Mouse (Mus musculus) cortical plate, adult 2 months (tissue): Measurements from ENCODE around the gene Stum. TPM values are rescaled to one million over a fixed set of nuclear protein-coding genes. Genes with fewer than 3 reads are reported as not detected.
A peak's percentile ranks its signal among the peaks of the same experiment; 100 is the strongest.
"Not testable (repeated sequence)": the region's sequence is repeated elsewhere in the genome, so short reads cannot be mapped to it uniquely, and the experiment has no call there.

ENCODE experiments used
- H3K27ac ChIP-seq: fragments of 200-500 bp; 2 replicates; pipeline ENCODE4 v1.5.1; 2012; ENCODE audit warnings: low read length, control low read depth, inconsistent platforms; ENCODE audit not compliant: insufficient read depth
- H3K4me1 ChIP-seq: fragments of 200-500 bp; 2 replicates; pipeline ENCODE4 v1.6.1; 2011; ENCODE audit warnings: low read length; ENCODE audit not compliant: control insufficient read depth, insufficient read depth
- H3K4me3 ChIP-seq: fragments of 200-500 bp; 2 replicates; pipeline ENCODE4 v1.5.1; 2011; ENCODE audit warnings: mild to moderate bottlenecking, low read length, control low read depth; ENCODE audit not compliant: insufficient read depth
- CTCF ChIP-seq: fragments of 200-500 bp; IDR thresholded peaks from 2 replicates; pipeline ENCODE4 v1.5.1; 2011; ENCODE audit warnings: mild to moderate bottlenecking, control low read depth, low read length; ENCODE audit not compliant: insufficient read depth; ENCODE audit errors: extremely low read depth
- POLR2A ChIP-seq: fragments of 200-500 bp; IDR thresholded peaks from 2 replicates; pipeline ENCODE4 v1.6.1; 2011; ENCODE audit warnings: mild to moderate bottlenecking, low read length, control low read depth; ENCODE audit not compliant: insufficient read depth; ENCODE audit errors: extremely low read depth
- polyA plus RNA-seq: library from polyadenylated mRNA; depleted of rRNA; stranded (reverse); fragments of >200 nt; gene quantifications from 2 replicates; pipeline ENCODE4 v1.2.3, GENCODE M21; 2012

Gene Stum
- polyA plus RNA-seq, 1 experiment: 93.7 TPM

DNA sequence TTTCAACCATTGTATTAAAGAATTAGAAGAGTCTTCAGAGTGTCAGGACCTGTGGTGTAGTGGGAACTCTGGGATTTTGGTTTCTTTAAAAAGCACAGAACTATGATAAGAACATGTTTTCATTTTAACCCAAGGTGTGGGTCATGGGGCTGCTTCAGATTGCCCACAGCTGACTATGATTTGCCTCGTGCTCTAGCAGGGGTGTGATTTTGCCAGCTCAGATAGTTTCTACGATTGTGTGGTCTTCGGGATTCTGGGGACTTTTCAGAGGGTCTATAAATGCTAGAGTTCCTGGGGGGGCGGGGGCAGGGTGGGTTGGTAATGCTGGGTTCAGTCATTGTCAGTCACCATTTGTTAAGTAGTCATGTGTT is 91.7 kb downstream of the Stum start:
- no peak overlapping the region for H3K4me3 ChIP-seq
- 0 out of 2 replicates have a peak, but pooled peaks cover 3% of the 10 kb centered on the region for H3K4me1 ChIP-seq
- no peak overlapping the region for H3K27ac ChIP-seq
- TF ChIP-seq CTCF (no peak), POLR2A (no peak)

DNA sequence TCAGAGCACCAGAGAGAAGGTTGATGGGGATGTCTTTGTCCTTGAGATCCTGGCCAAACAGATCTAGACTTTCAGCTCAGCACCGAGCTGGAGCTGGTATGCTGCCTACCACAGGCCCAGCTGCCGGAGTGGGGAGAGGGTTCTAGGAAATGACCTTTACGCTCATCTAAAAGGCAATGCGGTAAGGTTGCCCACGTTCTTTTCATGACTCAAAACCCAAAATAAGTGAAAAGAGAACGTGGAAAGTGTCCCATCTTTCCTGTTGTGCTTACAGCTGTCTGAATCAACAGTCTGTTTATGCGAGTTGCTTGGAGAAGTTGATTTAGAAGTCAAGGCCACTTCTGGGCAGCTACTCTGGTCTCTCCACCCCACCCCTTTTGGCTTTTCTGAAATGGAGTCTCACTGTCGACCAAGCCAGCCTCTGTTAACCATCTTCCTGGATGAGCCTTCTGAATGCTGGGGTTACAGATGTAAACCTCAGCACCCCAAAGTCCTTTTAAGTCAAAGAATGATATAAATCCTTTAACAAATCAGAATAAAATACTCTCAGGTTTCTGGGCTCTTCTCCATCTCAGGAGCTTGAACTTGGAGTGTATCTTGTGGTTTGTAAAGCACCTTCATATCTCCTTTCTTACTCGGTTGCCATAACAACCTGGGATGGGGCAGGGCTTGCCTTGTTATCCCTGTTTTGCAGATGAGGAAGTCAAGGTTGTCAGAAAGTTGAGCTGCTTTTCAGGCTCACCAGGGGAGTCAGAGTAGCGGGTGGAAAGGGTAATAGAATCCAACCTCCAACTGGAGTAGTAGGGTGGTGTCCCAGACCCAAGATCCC is 92.3 kb downstream of the Stum start:
- Histone ChIP-seq H3K4me3 (no peak overlapping the region), H3K4me1 (0 out of 2 replicates have a peak, but pooled peaks cover 3% of the 10 kb centered on the region), H3K27ac (peak overlapping the region; percentile 6; the same call in 1 of the 2 replicates)
- TF ChIP-seq POLR2A: no peak
- TF ChIP-seq CTCF: no peak

DNA sequence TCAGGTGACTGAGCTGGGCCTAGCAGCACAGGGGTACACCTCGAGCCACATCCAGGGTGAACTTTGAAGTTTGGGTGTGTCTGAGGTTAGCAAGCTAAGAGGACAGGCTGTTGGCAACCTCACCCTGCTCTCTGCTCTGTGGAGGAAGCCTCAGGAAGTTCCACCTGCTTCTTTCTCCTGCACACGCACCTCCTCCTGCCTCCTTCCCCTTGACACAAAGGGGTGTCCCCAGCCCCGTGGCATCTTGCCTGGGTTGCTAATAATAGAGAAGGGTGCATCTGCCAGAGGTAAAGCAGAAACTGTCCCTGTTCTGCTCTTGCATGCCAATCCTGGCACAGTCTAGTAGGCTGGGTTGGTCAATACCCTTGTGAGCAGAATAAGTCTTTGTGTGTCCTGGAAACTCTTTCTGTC is 93.0 kb downstream of the Stum start:
- 0 out of 2 replicates have a peak, but pooled peaks cover 3% of the 10 kb centered on the region for H3K4me1 ChIP-seq
- H3K4me3 ChIP-seq: no peak overlapping the region
- no peak for TF ChIP-seq CTCF
- no peak for TF ChIP-seq POLR2A
- peak overlapping the region; percentile 6 for H3K27ac ChIP-seq

DNA sequence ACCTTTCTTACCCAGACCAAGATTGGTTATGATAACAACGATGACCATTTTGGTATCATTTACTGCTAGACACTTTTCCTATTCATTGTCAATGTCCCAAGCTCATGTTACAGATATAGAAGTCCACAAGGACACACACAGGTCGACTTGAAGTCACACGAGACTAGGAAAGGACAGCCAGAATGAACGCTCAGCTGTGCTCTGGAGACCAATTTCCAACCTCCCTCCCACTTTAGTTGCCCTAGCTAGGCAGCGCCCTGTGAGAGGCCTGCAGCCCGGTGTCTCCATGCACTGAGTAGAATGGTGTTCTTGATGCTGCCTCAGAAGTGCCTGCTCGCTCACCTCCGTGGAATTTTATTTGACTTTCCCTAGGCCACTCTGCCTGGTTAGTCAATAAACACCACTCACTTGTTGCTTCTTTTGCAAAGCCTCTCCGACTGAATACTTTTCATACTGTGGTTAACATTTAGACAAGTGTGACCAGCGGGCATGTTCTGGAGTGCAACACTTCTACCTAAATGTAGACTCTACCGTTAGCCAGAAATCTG is 94.0 kb downstream of the Stum start:
- not testable (repeated sequence) for H3K4me3 ChIP-seq, H3K4me1 ChIP-seq, H3K27ac ChIP-seq

DNA sequence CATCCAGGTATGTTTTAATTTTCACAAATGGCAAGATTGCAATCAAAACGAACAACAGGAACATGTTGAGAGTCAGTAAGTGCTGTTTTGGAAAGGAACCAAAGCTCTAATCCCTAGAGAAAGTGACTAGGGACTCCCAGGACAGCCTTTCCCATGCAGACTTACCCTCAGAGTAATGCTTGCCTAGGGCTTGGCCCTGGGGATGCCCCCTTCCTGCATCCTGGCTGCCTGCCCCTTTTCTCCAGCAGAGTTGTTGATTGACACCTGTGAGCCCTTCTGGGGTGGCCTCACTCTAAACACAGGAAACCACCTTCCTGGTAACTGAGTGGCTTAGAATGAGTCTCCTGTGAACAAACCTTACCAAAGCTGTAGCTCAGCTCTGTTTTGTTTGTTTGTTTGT is 94.8 kb downstream of the Stum start:
- Histone ChIP-seq H3K4me1 (peaks cover 3% of the 10 kb centered on the region; the same call in 1 of the 2 replicates), H3K27ac (no peak overlapping the region), H3K4me3 (no peak overlapping the region)
- TF ChIP-seq POLR2A (no peak), CTCF (no peak)

DNA sequence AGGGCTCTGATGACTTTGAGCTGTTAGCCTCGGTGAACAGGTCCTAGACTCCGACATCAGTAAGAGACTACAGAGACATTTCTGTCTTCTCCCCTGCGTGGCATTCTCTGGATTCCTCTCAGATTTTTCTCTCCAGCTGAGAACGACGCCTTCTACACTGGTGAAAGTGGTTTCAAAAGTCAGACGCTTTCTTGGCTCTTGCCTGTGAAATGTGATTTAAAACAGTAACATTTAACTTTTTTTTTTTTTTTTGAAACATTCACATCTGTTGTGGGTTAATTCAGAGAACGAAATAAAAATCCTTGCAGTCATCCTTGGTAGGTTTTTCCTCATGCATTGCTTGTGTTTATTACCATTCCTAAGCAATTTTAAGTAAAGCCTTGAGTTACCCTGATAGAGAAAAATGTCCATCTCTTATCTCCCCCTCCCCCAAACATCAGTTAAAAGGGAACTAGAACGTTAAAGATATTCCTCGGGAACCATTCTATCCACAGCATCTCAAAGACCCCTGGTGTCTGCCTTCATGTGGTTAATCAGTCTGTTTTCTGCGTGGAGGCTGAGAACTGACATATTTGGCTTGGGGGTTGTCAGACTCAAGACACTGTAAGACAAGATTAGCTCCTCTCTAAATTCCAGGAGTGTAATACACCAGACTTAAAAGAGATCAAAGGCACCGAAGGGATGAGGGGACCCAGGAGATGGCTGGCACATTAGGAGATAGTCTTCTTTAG is 95.4 kb downstream of the Stum start:
- Histone ChIP-seq H3K27ac (no peak overlapping the region; the same call in 1 of the 2 replicates), H3K4me3 (peak overlapping the region; percentile 20), H3K4me1 (peaks cover 2% of the 10 kb centered on the region; the same call in 1 of the 2 replicates)
- TF ChIP-seq POLR2A (peak; percentile 49; the same call in 1 of the 2 replicates), CTCF (no peak)

DNA sequence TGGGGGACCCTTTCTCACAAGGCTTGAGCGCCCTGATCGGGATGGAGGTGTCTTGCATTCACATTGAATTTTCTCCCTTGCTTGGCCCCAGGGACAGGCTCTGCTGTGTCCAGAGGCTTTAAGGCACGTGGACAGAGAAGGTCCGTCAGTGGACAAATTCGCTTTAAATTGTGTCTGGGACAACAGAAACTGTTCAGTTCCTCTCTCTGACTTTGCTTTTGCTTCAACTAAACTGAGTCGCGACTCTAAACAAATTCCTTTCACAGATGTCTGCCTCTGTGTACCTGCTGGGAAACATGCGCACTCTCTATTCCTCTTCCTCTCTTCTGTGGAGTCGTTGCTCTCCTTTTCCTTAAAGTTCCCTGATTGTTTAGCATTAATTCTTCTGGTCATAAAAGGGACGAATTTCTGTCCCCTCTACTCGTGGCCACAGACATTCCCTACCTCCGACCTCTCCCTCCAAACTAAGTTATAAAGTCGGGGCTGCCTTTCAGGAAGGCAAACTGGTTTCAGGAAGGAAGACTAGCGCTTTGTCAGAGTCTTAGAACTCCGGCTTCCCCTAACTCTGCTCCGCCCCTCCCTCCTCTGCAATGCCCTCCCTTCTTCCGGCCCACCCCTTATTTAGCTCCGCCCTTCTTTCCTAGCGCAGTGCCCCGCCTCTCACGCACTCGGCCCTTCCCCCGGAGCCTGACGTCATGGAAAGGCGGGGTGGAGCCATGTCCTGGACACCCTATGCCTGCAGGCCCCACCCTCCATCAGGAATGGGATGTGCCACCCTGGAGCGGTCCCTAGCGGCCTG is 96.2 kb downstream of the Stum start:
- H3K4me3 ChIP-seq: peak overlapping the region; percentile 20

DNA sequence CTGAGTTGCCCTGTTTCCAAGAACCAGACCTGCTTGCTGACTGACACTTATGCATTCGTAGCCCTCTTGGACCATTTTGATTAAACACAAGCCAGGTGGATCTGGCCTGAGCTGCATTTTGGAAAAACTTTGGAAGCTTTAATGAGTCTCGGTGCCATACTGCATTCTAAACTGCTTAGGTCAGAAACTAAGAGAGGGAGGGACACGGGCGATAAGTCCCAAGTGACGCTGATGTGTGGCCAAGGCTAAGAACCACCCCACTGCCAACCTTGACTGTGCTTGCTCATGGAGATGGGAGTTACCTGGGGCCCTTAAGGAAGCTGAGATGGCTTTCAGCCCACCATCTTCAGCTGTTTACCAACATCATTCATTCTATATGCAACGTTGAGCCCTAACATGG is 98.0 kb downstream of the Stum start:
- no peak overlapping the region for H3K4me3 ChIP-seq
- TF ChIP-seq CTCF (no peak), POLR2A (no peak)
- peaks cover 2% of the 10 kb centered on the region; the same call in 1 of the 2 replicates for H3K4me1 ChIP-seq
- no peak overlapping the region for H3K27ac ChIP-seq

More for the DNA sequence above, 96.2 kb downstream of the Stum start:
- peak; percentile 68 for TF ChIP-seq CTCF
- peak; percentile 66; the same call in 1 of the 2 replicates for TF ChIP-seq POLR2A
- H3K27ac ChIP-seq: peak overlapping the region; percentile 39
- H3K4me1 ChIP-seq: peaks cover 2% of the 10 kb centered on the region; the same call in 1 of the 2 replicates

DNA sequence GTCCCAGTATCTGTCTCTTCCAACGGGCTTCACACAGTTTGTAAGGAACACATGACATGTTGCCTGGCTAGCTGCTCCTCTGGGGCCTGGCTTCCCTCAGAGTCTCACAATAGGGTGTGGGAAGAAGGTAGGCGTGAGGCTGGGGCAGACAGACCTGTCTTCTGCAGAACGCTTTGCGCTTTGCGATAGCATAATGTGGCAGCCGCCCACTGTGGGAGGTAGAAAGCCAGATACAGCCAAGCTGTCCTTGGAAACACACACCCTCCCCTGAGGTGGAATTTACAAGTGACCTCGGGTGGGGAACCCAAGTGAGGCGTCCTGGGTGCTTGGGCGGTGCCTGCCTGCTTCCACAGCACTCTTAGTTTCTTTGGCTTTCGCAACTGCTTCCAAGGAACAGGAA is 98.8 kb downstream of the Stum start:
- Histone ChIP-seq H3K27ac (no peak overlapping the region), H3K4me1 (peaks cover 2% of the 10 kb centered on the region; the same call in 1 of the 2 replicates)
- TF ChIP-seq POLR2A: no peak
- TF ChIP-seq CTCF: no peak

More for the DNA sequence above, 98.8 kb downstream of the Stum start:
- no peak overlapping the region for H3K4me3 ChIP-seq
